Mouse (Mus musculus): ENCODE results near the gene Lcp1. TPM values are rescaled to one million over a fixed set of nuclear protein-coding genes. Genes with fewer than 3 reads are reported as not detected.

Lcp1 gene
- polyA plus RNA-seq, 1 experiment from 2014 or later, result 24.8 TPM

GRCm38 (mm10) chr14:75233070-75233469 is 102.2 kb downstream of the Lcp1 start:
- WGBS, result 92% methylated on average over 5 of the region's 5 CpGs

GRCm38 (mm10) chr14:75235552-75235951 is 104.7 kb downstream of the Lcp1 start:
- H3K9me3 ChIP-seq, result no peaks in the 10 kb centered on the region
- H3K27me3 ChIP-seq (ENCODE audit: poor library complexity, severe bottlenecking), result no peaks in the 10 kb centered on the region; the same call in 1 of the 2 replicates
- peak overlapping the region; percentile 24; the same call in 1 of the 2 replicates for H3K4me3 ChIP-seq
- H3K27ac ChIP-seq, result peak overlapping the region; percentile 87
- no peaks in the 10 kb centered on the region for H3K36me3 ChIP-seq (replicated peaks)
- WGBS, result 73% methylated on average over 8 of the region's 8 CpGs
- H3K4me1 ChIP-seq, result peaks cover 51% of the 10 kb centered on the region
- DNase-seq (ENCODE audit: extremely low spot score, low spot score), result no peak

More at GRCm38 (mm10) chr14:75233070-75233469, 102.2 kb downstream of the Lcp1 start:
- Histone ChIP-seq H3K9me3 (no peaks in the 10 kb centered on the region), H3K27me3 (ENCODE audit: poor library complexity, severe bottlenecking) (no peaks in the 10 kb centered on the region; the same call in 1 of the 2 replicates), H3K36me3 (replicated peaks) (no peaks in the 10 kb centered on the region), H3K27ac (peak overlapping the region; percentile 87), H3K4me3 (no peak overlapping the region), H3K4me1 (peaks cover 43% of the 10 kb centered on the region)
- no peak for DNase-seq (ENCODE audit: extremely low spot score, low spot score)

- H3K4me3 ChIP-seq, result peak overlapping the region; percentile 24; the same call in 1 of the 2 replicates
- no peaks in the 10 kb centered on the region for H3K36me3 ChIP-seq (replicated peaks)
- H3K27me3 ChIP-seq (ENCODE audit: poor library complexity, severe bottlenecking), result no peaks in the 10 kb centered on the region; the same call in 1 of the 2 replicates
- peak overlapping the region; percentile 87 for H3K27ac ChIP-seq
- H3K4me1 ChIP-seq, result peaks cover 51% of the 10 kb centered on the region
- 29% methylated on average over 9 of the region's 9 CpGs for WGBS
- DNase-seq (ENCODE audit: extremely low spot score, low spot score), result peak; percentile 79
- no peaks in the 10 kb centered on the region for H3K9me3 ChIP-seq
Measured at GRCm38 (mm10) chr14:75235955-75236635, 105.2 kb downstream of the Lcp1 start.

- Histone ChIP-seq H3K27ac (peak overlapping the region; percentile 87), H3K4me3 (no peak overlapping the region; the same call in 1 of the 2 replicates), H3K36me3 (replicated peaks) (no peaks in the 10 kb centered on the region), H3K4me1 (peaks cover 51% of the 10 kb centered on the region), H3K9me3 (no peaks in the 10 kb centered on the region), H3K27me3 (ENCODE audit: poor library complexity, severe bottlenecking) (no peaks in the 10 kb centered on the region; the same call in 1 of the 2 replicates)
- DNase-seq (ENCODE audit: extremely low spot score, low spot score), result peak; percentile 43
- 49% methylated on average over 4 of the region's 4 CpGs for WGBS
Measured at GRCm38 (mm10) chr14:75236636-75237003, 105.7 kb downstream of the Lcp1 start.

- peak overlapping the region; percentile 87 for H3K27ac ChIP-seq
- no peaks in the 10 kb centered on the region; the same call in 1 of the 2 replicates for H3K27me3 ChIP-seq (ENCODE audit: poor library complexity, severe bottlenecking)
- no peak overlapping the region for H3K4me3 ChIP-seq
- no peaks in the 10 kb centered on the region for H3K36me3 ChIP-seq (replicated peaks)
- WGBS, result 78% methylated on average over 8 of the region's 8 CpGs
- DNase-seq (ENCODE audit: extremely low spot score, low spot score), result no peak
- H3K9me3 ChIP-seq, result no peaks in the 10 kb centered on the region
- H3K4me1 ChIP-seq, result peaks cover 51% of the 10 kb centered on the region
Measured at GRCm38 (mm10) chr14:75237096-75237495, 106.2 kb downstream of the Lcp1 start.

GRCm38 (mm10) chr14:75238054-75238692 is 107.3 kb downstream of the Lcp1 start:
- peak overlapping the region; percentile 87 for H3K27ac ChIP-seq
- H3K36me3 ChIP-seq (replicated peaks), result no peaks in the 10 kb centered on the region
- H3K27me3 ChIP-seq (ENCODE audit: poor library complexity, severe bottlenecking), result no peaks in the 10 kb centered on the region; the same call in 1 of the 2 replicates
- no peak for DNase-seq (ENCODE audit: extremely low spot score, low spot score)
- 86% methylated on average over 6 of the region's 6 CpGs for WGBS
- no peaks in the 10 kb centered on the region for H3K9me3 ChIP-seq
- H3K4me3 ChIP-seq, result no peak overlapping the region
- peaks cover 51% of the 10 kb centered on the region for H3K4me1 ChIP-seq

- Histone ChIP-seq H3K4me1 (peaks cover 27% of the 10 kb centered on the region), H3K27ac (no peak within 1 kb of the TSS), H3K4me3 (no peak within 1 kb of the TSS), H3K27me3 (ENCODE audit: poor library complexity, severe bottlenecking) (no peaks in the 10 kb centered on the region; the same call in 1 of the 2 replicates), H3K9me3 (no peaks in the 10 kb centered on the region), H3K36me3 (replicated peaks) (no peaks in the 10 kb centered on the region)
- DNase-seq (ENCODE audit: extremely low spot score, low spot score), result no peak
- WGBS, result 93% methylated on average over 5 of the region's 5 CpGs
Measured at GRCm38 (mm10) chr14:75242087-75242486, 111.2 kb downstream of the Lcp1 start, which contains the start of gene Cpb2. Gene Cpb2, plus strand, starts transcription at chr14:75242287.

GRCm38 (mm10) chr14:75246024-75247000 is 115.4 kb downstream of the Lcp1 start:
- Histone ChIP-seq H3K36me3 (replicated peaks) (no peaks in the 10 kb centered on the region), H3K4me3 (no peak overlapping the region), H3K27me3 (ENCODE audit: poor library complexity, severe bottlenecking) (no peaks in the 10 kb centered on the region), H3K4me1 (peaks cover 15% of the 10 kb centered on the region), H3K9me3 (no peaks in the 10 kb centered on the region), H3K27ac (peak overlapping the region; percentile 11; the same call in 1 of the 2 replicates)
- DNase-seq (ENCODE audit: extremely low spot score, low spot score), result no peak
- WGBS, result 82% methylated on average over 11 of the region's 11 CpGs

- no peaks in the 10 kb centered on the region for H3K27me3 ChIP-seq (ENCODE audit: poor library complexity, severe bottlenecking)
- no peak for DNase-seq (ENCODE audit: extremely low spot score, low spot score)
- H3K9me3 ChIP-seq, result no peaks in the 10 kb centered on the region
- no peaks in the 10 kb centered on the region for H3K36me3 ChIP-seq (replicated peaks)
- H3K27ac ChIP-seq, result no peak overlapping the region
- no peak overlapping the region for H3K4me3 ChIP-seq
- WGBS, result 91% methylated on average over 3 of the region's 3 CpGs
- peaks cover 18% of the 10 kb centered on the region for H3K4me1 ChIP-seq
Measured at GRCm38 (mm10) chr14:75250432-75250831, 119.5 kb downstream of the Lcp1 start.

- no peaks in the 10 kb centered on the region for H3K9me3 ChIP-seq
- 55% methylated on average over 5 of the region's 5 CpGs for WGBS
- peaks cover 4% of the 10 kb centered on the region; the same call in 1 of the 2 replicates for H3K4me1 ChIP-seq
- no peaks in the 10 kb centered on the region for H3K36me3 ChIP-seq (replicated peaks)
- no peak for DNase-seq (ENCODE audit: extremely low spot score, low spot score)
- H3K27me3 ChIP-seq (ENCODE audit: poor library complexity, severe bottlenecking), result no peaks in the 10 kb centered on the region
- no peak overlapping the region for H3K4me3 ChIP-seq
- no peak overlapping the region for H3K27ac ChIP-seq
Measured at GRCm38 (mm10) chr14:75256521-75256920, 125.6 kb downstream of the Lcp1 start.

- WGBS, result 94% methylated on average over 5 of the region's 5 CpGs
- Histone ChIP-seq H3K27me3 (ENCODE audit: poor library complexity, severe bottlenecking) (no peaks in the 10 kb centered on the region), H3K9me3 (no peaks in the 10 kb centered on the region)
Measured at GRCm38 (mm10) chr14:75269531-75269930, 138.6 kb downstream of the Lcp1 start.

GRCm38 (mm10) chr14:75279716-75280115 is 148.8 kb downstream of the Lcp1 start:
- no peak for DNase-seq (ENCODE audit: extremely low spot score, low spot score)
- Histone ChIP-seq H3K9me3 (no peaks in the 10 kb centered on the region), H3K27me3 (ENCODE audit: poor library complexity, severe bottlenecking) (no peaks in the 10 kb centered on the region), H3K4me1 (peaks cover 8% of the 10 kb centered on the region), H3K27ac (no peak overlapping the region), H3K4me3 (no peak overlapping the region), H3K36me3 (replicated peaks) (no peaks in the 10 kb centered on the region)
- 91% methylated on average over 6 of the region's 6 CpGs for WGBS

More at GRCm38 (mm10) chr14:75269531-75269930, 138.6 kb downstream of the Lcp1 start:
- Histone ChIP-seq H3K4me1 (no peaks in the 10 kb centered on the region), H3K4me3 (no peak overlapping the region), H3K36me3 (replicated peaks) (no peaks in the 10 kb centered on the region), H3K27ac (no peak overlapping the region)
- no peak for DNase-seq (ENCODE audit: extremely low spot score, low spot score)

Measured in forebrain, embryonic 10.5 days (tissue).